Mouse (Mus musculus): Measurements from ENCODE around the gene Pygo1. TPM values are rescaled to one million over a fixed set of nuclear protein-coding genes. Genes with fewer than 3 reads are reported as not detected.

Gene Pygo1
- polyA plus RNA-seq, 1 experiment = 0.01 TPM

DNA sequence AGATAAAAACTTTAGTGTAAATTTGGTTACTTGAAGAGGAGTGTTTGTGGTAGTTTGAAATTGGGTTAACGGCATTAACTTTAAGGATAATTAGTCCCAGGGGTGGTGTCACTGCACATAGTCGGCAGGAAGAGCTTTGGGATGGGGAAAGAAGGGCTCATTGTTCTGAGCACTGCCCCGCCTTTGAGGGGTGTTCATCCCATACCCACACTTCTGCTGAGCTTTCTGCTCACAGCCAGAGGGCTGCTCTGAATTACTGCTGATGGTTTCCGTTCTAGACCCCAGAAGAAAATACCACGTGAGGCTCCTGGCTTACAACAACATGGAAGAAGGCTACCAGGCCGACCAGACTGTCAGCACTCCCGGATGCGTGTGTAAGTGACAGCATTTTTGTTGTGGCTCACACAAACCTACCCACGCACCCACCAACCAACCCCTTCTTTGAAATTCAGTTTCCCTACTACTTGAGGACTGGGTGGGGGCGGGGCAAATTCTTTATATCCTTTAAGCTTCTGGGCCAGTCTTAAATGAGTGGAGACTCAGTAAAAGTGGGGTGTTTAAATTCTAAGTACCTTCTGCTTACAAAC, 34.9 kb upstream of the Pygo1 start:
- no peak for TF ChIP-seq REST (IDR thresholded peaks at IDR 0.05; ENCODE audit: insufficient read depth, insufficient read length)
- TF ChIP-seq TCF3 (IDR thresholded peaks at IDR 0.05; ENCODE audit: insufficient read length, low read depth) = no peak
- no peak for TF ChIP-seq SRF (IDR thresholded peaks at IDR 0.05; ENCODE audit: control insufficient read depth, insufficient read length, low read depth)
- TF ChIP-seq POLR2AphosphoS2 (IDR thresholded peaks at IDR 0.05; ENCODE audit: insufficient read length, low read depth) = no peak
- TF ChIP-seq MYOD1 (IDR thresholded peaks at IDR 0.05; ENCODE audit: control insufficient read depth in 1 of 3, insufficient read length in 2 of 3, low read depth in 2 of 3) = no peak
- no peaks in the 10 kb centered on the region for H3K36me3 ChIP-seq (ENCODE audit: control insufficient read depth, insufficient read depth)

DNA sequence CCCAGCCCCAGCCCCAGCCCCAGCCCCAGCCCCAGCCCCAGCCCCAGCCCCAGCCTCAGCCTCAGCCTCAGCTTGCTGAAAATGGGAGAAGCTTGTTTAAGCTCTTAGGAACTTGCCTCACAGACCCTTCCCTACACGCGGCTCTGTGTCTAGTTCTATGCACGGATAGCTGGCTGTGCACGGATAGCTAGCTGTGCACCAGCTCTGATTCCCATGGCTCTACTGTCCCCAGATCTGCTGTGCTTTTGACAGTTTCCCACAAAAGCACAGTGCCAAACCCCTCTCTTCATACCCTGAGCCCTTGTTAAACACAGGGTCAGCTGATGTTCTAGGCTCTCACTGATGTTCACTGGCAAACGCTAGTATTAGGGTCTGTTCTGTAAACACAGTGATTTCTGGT, 32.7 kb upstream of the Pygo1 start:
- Histone ChIP-seq H3K4me3 (no peak overlapping the region), H3K27me3 (ENCODE audit: control insufficient read depth, insufficient read depth, insufficient read length) (no peaks in the 10 kb centered on the region), H3K36me3 (ENCODE audit: control insufficient read depth, insufficient read depth) (no peaks in the 10 kb centered on the region), H3K4me2 (ENCODE audit: low read depth) (no peak overlapping the region), H3K79me2 (ENCODE audit: control insufficient read depth, insufficient read depth) (no peaks in the 10 kb centered on the region), H3ac (ENCODE audit: control insufficient read depth, insufficient read length) (no peak overlapping the region)
- TF ChIP-seq MYOD1 (IDR thresholded peaks at IDR 0.05; ENCODE audit: control insufficient read depth in 1 of 3, insufficient read length in 2 of 3, low read depth in 2 of 3) = no peak
- TF ChIP-seq POLR2AphosphoS2 (IDR thresholded peaks at IDR 0.05; ENCODE audit: insufficient read length, low read depth) = no peak
- no peak for TF ChIP-seq USF1 (IDR thresholded peaks at IDR 0.05; ENCODE audit: low read depth)
- no peak for TF ChIP-seq TCF3 (IDR thresholded peaks at IDR 0.05; ENCODE audit: insufficient read length, low read depth)
- TF ChIP-seq MYOG (IDR thresholded peaks at IDR 0.05; ENCODE audit: control insufficient read depth in 1 of 3, insufficient read depth in 1 of 3, insufficient read length in 2 of 3, low read depth in 2 of 3) = no peak
- no peak for TF ChIP-seq REST (IDR thresholded peaks at IDR 0.05; ENCODE audit: insufficient read depth, insufficient read length)
- TF ChIP-seq SRF (IDR thresholded peaks at IDR 0.05; ENCODE audit: control insufficient read depth, insufficient read length, low read depth) = no peak
- no peak for TF ChIP-seq CEBPB (IDR thresholded peaks at IDR 0.05; ENCODE audit: insufficient read depth, poor library complexity, severe bottlenecking)
- no peak for TF ChIP-seq TCF12 (IDR thresholded peaks at IDR 0.05; ENCODE audit: insufficient read depth, poor library complexity, severe bottlenecking)
- no peak for TF ChIP-seq E2F4 (IDR thresholded peaks at IDR 0.05; ENCODE audit: insufficient read depth)
- TF ChIP-seq MAX (IDR thresholded peaks at IDR 0.05; ENCODE audit: low read depth) = no peak
- no peak for TF ChIP-seq POLR2A (IDR thresholded peaks at IDR 0.05; ENCODE audit: insufficient read length, low read depth)

More for the DNA sequence above, 34.9 kb upstream of the Pygo1 start:
- H3K4me3 ChIP-seq = no peak overlapping the region
- no peak overlapping the region for H3ac ChIP-seq (ENCODE audit: control insufficient read depth, insufficient read length)
- H3K79me2 ChIP-seq (ENCODE audit: control insufficient read depth, insufficient read depth) = no peaks in the 10 kb centered on the region
- no peak overlapping the region for H3K4me2 ChIP-seq (ENCODE audit: low read depth)
- H3K27me3 ChIP-seq (ENCODE audit: control insufficient read depth, insufficient read depth, insufficient read length) = no peaks in the 10 kb centered on the region

DNA sequence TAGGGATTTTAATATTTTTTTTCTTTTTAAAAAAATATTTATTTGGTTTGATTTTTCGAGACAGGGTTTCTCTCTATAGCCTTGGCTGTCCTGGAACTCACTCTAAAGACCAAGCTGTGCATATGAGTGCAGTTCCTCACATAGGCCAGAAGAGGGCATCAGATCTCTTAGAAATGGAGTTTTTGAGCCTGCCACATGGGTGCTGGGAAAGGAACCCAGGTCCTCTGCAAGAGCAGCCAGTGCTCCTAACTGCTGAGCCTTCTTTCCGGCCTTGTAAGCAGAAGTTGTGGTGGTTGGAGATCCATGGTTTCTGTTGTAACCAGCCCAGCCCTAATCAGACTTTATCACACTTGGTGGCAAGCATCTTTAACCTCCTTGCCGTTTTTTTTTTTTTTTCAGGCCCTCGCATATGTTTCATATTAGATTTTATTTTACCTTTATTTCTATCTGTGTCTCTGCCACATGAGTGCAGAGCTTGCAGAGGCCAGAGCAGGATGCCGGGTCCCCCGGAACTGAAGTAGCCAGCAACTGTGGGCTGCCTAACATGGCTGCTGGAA, 30.6 kb upstream of the Pygo1 start:
- TF ChIP-seq MAX (IDR thresholded peaks at IDR 0.05; ENCODE audit: low read depth) = no peak
- TF ChIP-seq REST (IDR thresholded peaks at IDR 0.05; ENCODE audit: insufficient read depth, insufficient read length) = no peak
- no peak for TF ChIP-seq TCF12 (IDR thresholded peaks at IDR 0.05; ENCODE audit: insufficient read depth, poor library complexity, severe bottlenecking)
- TF ChIP-seq MYOG (IDR thresholded peaks at IDR 0.05; ENCODE audit: control insufficient read depth in 1 of 3, insufficient read depth in 1 of 3, insufficient read length in 2 of 3, low read depth in 2 of 3) = no peak
- TF ChIP-seq CEBPB (IDR thresholded peaks at IDR 0.05; ENCODE audit: insufficient read depth, poor library complexity, severe bottlenecking) = no peak
- no peak for TF ChIP-seq POLR2AphosphoS2 (IDR thresholded peaks at IDR 0.05; ENCODE audit: insufficient read length, low read depth)
- Histone ChIP-seq H3ac (ENCODE audit: control insufficient read depth, insufficient read length) (no peak overlapping the region), H3K4me2 (ENCODE audit: low read depth) (no peak overlapping the region), H3K27me3 (ENCODE audit: control insufficient read depth, insufficient read depth, insufficient read length) (no peaks in the 10 kb centered on the region), H3K4me3 (no peak overlapping the region), H3K79me2 (ENCODE audit: control insufficient read depth, insufficient read depth) (no peaks in the 10 kb centered on the region), H3K36me3 (ENCODE audit: control insufficient read depth, insufficient read depth) (no peaks in the 10 kb centered on the region)

DNA sequence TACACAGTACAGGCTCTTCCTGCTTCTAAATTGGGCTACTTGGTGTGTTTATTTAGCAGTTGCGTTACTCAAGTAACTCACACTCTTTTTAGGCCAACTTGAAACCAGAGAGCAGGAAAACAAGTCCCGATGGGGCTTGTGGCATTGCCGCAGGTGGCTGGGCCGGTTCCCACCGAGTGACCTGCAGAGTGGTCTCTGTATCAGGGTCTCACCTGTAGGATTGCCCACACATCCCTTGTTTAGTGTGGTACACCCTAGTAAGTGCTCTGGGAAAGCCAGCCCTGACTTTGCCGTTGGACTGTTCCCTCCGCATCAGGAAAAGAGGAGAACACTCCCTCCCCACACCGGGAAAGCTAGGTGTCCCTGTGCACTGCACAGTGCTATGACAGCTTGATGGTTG, 23.4 kb upstream of the Pygo1 start:
- no peaks in the 10 kb centered on the region for H3K27me3 ChIP-seq (ENCODE audit: control insufficient read depth, insufficient read depth, insufficient read length)
- no peaks in the 10 kb centered on the region for H3K79me2 ChIP-seq (ENCODE audit: control insufficient read depth, insufficient read depth)
- no peak overlapping the region for H3K4me2 ChIP-seq (ENCODE audit: low read depth)
- TF ChIP-seq CEBPB (IDR thresholded peaks at IDR 0.05; ENCODE audit: insufficient read depth, poor library complexity, severe bottlenecking) (no peak), USF1 (IDR thresholded peaks at IDR 0.05; ENCODE audit: low read depth) (no peak), POLR2AphosphoS2 (IDR thresholded peaks at IDR 0.05; ENCODE audit: insufficient read length, low read depth) (no peak), MYOG (IDR thresholded peaks at IDR 0.05; ENCODE audit: control insufficient read depth in 1 of 3, insufficient read depth in 1 of 3, insufficient read length in 2 of 3, low read depth in 2 of 3) (no peak), TCF3 (IDR thresholded peaks at IDR 0.05; ENCODE audit: insufficient read length, low read depth) (no peak), POLR2A (IDR thresholded peaks at IDR 0.05; ENCODE audit: insufficient read length, low read depth) (no peak)
- H3ac ChIP-seq (ENCODE audit: control insufficient read depth, insufficient read length) = no peak overlapping the region
- no peak overlapping the region for H3K4me3 ChIP-seq
- H3K36me3 ChIP-seq (ENCODE audit: control insufficient read depth, insufficient read depth) = no peaks in the 10 kb centered on the region

DNA sequence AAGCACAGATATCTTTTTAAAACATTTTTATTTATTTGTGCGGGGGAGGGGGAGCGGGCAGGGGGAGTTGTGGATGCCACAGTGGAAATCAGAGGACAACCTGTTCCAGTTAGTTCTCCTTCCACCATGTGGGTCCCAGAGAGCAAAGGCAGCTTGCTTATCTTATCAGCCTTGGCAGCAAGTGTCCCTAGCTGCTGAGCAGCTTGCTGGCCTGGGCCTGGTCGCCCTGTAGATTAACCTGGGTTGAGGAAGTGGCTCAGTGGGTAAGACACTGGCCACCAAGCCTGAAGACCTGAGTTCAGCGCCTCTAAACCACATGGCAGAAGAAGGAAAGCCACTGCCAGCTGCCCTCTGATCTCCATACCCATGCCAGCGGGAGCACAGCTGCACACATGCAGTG, 22.8 kb upstream of the Pygo1 start:
- Histone ChIP-seq H3K4me3 (no peak overlapping the region), H3K4me2 (ENCODE audit: low read depth) (no peak overlapping the region), H3K79me2 (ENCODE audit: control insufficient read depth, insufficient read depth) (no peaks in the 10 kb centered on the region), H3K27me3 (ENCODE audit: control insufficient read depth, insufficient read depth, insufficient read length) (no peaks in the 10 kb centered on the region), H3ac (ENCODE audit: control insufficient read depth, insufficient read length) (no peak overlapping the region), H3K36me3 (ENCODE audit: control insufficient read depth, insufficient read depth) (no peaks in the 10 kb centered on the region)
- TF ChIP-seq TCF12 (IDR thresholded peaks at IDR 0.05; ENCODE audit: insufficient read depth, poor library complexity, severe bottlenecking) = no peak
- no peak for TF ChIP-seq CEBPB (IDR thresholded peaks at IDR 0.05; ENCODE audit: insufficient read depth, poor library complexity, severe bottlenecking)
- no peak for TF ChIP-seq TCF3 (IDR thresholded peaks at IDR 0.05; ENCODE audit: insufficient read length, low read depth)
- no peak for TF ChIP-seq REST (IDR thresholded peaks at IDR 0.05; ENCODE audit: insufficient read depth, insufficient read length)
- TF ChIP-seq USF1 (IDR thresholded peaks at IDR 0.05; ENCODE audit: low read depth) = no peak
- no peak for TF ChIP-seq MYOD1 (IDR thresholded peaks at IDR 0.05; ENCODE audit: control insufficient read depth in 1 of 3, insufficient read length in 2 of 3, low read depth in 2 of 3)
- no peak for TF ChIP-seq POLR2AphosphoS2 (IDR thresholded peaks at IDR 0.05; ENCODE audit: insufficient read length, low read depth)
- no peak for TF ChIP-seq POLR2A (IDR thresholded peaks at IDR 0.05; ENCODE audit: insufficient read length, low read depth)
- TF ChIP-seq MAX (IDR thresholded peaks at IDR 0.05; ENCODE audit: low read depth) = no peak
- TF ChIP-seq SRF (IDR thresholded peaks at IDR 0.05; ENCODE audit: control insufficient read depth, insufficient read length, low read depth) = no peak
- TF ChIP-seq MYOG (IDR thresholded peaks at IDR 0.05; ENCODE audit: control insufficient read depth in 1 of 3, insufficient read depth in 1 of 3, insufficient read length in 2 of 3, low read depth in 2 of 3) = no peak
- no peak for TF ChIP-seq E2F4 (IDR thresholded peaks at IDR 0.05; ENCODE audit: insufficient read depth)

Measured in myocyte (in vitro differentiated cells).